Mouse (Mus musculus) G1E (cell line): ENCODE results near the gene Gpr183. TPM values are rescaled to one million over a fixed set of nuclear protein-coding genes. Genes with fewer than 3 reads are reported as not detected.

Source experiments
- ATAC-seq: 2 replicates; pipeline ENCODE4 v1.8.0; 2016; ENCODE audit warnings: mild to moderate bottlenecking; ENCODE audit not compliant: insufficient number of reproducible peaks, poor library complexity, low FRiP score, severe bottlenecking; ENCODE audit errors: extremely low read depth
- DNase-seq: peaks from one replicate; pipeline ENCODE4 v3.0.0; 2012; ENCODE audit warnings: low spot score
- H3K27me3 ChIP-seq: 2 replicates; pipeline ENCODE4 v1.6.1; 2012; ENCODE audit warnings: mild to moderate bottlenecking, low read length, inconsistent platforms; ENCODE audit not compliant: insufficient read depth
- H3K36me3 ChIP-seq: replicated peaks from 2 replicates; pipeline ENCODE3; 2012; ENCODE audit warnings: mild to moderate bottlenecking, inconsistent platforms
- H3K4me1 ChIP-seq: 2 replicates; pipeline ENCODE4 v1.6.1; 2012; ENCODE audit warnings: low read depth, low read length, inconsistent platforms, mixed read lengths; ENCODE audit not compliant: insufficient read depth
- H3K4me3 ChIP-seq: 2 replicates; pipeline ENCODE4 v1.5.1; 2012; ENCODE audit warnings: low read depth, mild to moderate bottlenecking, inconsistent platforms, low read length, moderate library complexity, mixed read lengths
- H3K9me3 ChIP-seq: replicated peaks from 2 replicates; pipeline ENCODE4 v1.6.1; 2012; ENCODE audit warnings: inconsistent platforms
- CTCF ChIP-seq: IDR thresholded peaks from 2 replicates; pipeline ENCODE4 v1.5.1; 2012; ENCODE audit warnings: low read depth, low read length, inconsistent platforms, mixed read lengths
- GATA1 ChIP-seq: IDR thresholded peaks from 2 replicates; pipeline ENCODE4 v1.6.1; 2012; ENCODE audit warnings: borderline replicate concordance, low read length, inconsistent platforms, mixed read lengths
- GATA2 ChIP-seq: IDR thresholded peaks from 2 replicates; pipeline ENCODE4 v1.6.1; 2012; ENCODE audit warnings: low read depth, low read length, inconsistent platforms, borderline replicate concordance
- POLR2AphosphoS5 ChIP-seq: IDR thresholded peaks from 2 replicates; pipeline ENCODE4 v1.6.1; 2012; ENCODE audit warnings: low read depth, low read length, inconsistent platforms; ENCODE audit not compliant: insufficient replicate concordance
- TAL1 ChIP-seq: conservative IDR thresholded peaks from 2 replicates; pipeline ENCODE4 v1.6.1; 2012; ENCODE audit warnings: low read depth, low read length, inconsistent platforms, mixed read lengths
- polyA plus RNA-seq: library from polyadenylated mRNA; stranded (reverse); fragments of >175 nt; gene quantifications from 2 replicates; pipeline ENCODE4 v1.2.3, GENCODE M21; 2012
- total RNA-seq, 2 experiments: library from RNA; stranded (forward) in 1 of 2; stranded (reverse) in 1 of 2; fragments of 200-1000 nt in 1 of 2; fragments of >200 nt in 1 of 2; fragmentation: Nextera tagmentation in 1 of 2; gene quantifications; 2 replicates each; pipeline ENCODE4 v1.2.3; 2014 to 2017

Gpr183 gene
- total and polyA plus RNA-seq, 3 experiments, result 0.08 to 7.1 TPM; not detected in 1

DNA sequence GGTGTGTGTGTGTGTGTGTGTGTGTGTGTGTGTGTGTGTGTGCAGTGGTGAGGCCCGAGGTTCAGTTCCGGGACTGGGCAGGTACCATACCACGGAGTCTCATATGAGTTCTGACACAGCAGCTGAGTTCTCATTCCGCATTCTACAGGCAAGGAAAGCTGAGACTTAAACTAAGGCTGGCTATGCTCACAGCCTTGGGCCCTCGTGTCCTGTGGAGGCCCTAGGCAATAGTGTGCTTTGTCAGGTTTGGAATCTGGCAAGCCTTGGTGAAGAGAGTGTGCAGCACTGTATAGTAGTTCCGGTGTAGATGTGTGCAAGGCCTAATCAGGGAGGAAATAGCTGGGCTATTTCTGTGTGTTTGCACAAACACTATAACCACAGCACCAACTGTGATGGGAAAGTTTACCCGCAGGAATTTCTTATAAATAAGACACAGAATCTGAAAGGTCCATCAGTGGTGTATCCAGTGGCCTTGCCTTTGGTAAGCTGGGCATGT lies 61.6 kb downstream of the Gpr183 start:
- ATAC-seq, result no peak
- 0 out of 2 replicates have a peak, but pooled peaks cover 2% of the 10 kb centered on the region for H3K4me1 ChIP-seq
- TF ChIP-seq POLR2AphosphoS5 (no peak), GATA2 (no peak), CTCF (no peak), TAL1 (no peak), GATA1 (no peak)

More for the DNA sequence above, 61.6 kb downstream of the Gpr183 start:
- Histone ChIP-seq H3K36me3 (peaks cover 83% of the 10 kb centered on the region), H3K27me3 (no peaks in the 10 kb centered on the region), H3K9me3 (peaks cover 4% of the 10 kb centered on the region), H3K4me3 (no peak overlapping the region)
- DNase-seq, result no peak

Other genes with a start within 250 kb of the Gpr183 start
- gene Dock9, start 167.4 kb downstream of the Gpr183 start, total RNA-seq (2014; fragmentation: Nextera tagmentation), result 21.7 and 26.0 TPM in 2 replicates
- gene Dock9, start 167.4 kb downstream of the Gpr183 start, total RNA-seq (2017), result 9.3 and 10.2 TPM in 2 replicates
- 2.7 and 3.4 TPM in 2 replicates for gene Dock9, start 167.4 kb downstream of the Gpr183 start, polyA plus RNA-seq
- 37.2 and 57.4 TPM in 2 replicates for gene Ubac2, start 86.6 kb downstream of the Gpr183 start, total RNA-seq (2014; fragmentation: Nextera tagmentation)
- 25.0 and 27.4 TPM in 2 replicates for gene Ubac2, start 86.6 kb downstream of the Gpr183 start, total RNA-seq (2017)
- 50.8 and 55.3 TPM in 2 replicates for gene Ubac2, start 86.6 kb downstream of the Gpr183 start, polyA plus RNA-seq
- not detected in 2 replicates for gene Gpr18, start 49.4 kb downstream of the Gpr183 start, total RNA-seq (2014; fragmentation: Nextera tagmentation)
- gene Gpr18, start 49.4 kb downstream of the Gpr183 start, total RNA-seq (2017), result 0.12 and 0.27 TPM in 2 replicates
- not detected in 2 replicates for gene Gpr18, start 49.4 kb downstream of the Gpr183 start, polyA plus RNA-seq
- gene Timm8a2, start 69.5 kb upstream of the Gpr183 start, total RNA-seq (2014; fragmentation: Nextera tagmentation), result not detected in 2 replicates
- 0.35 TPM in 1 of 2 replicates, not detected in the other for gene Timm8a2, start 69.5 kb upstream of the Gpr183 start, total RNA-seq (2017)
- gene Timm8a2, start 69.5 kb upstream of the Gpr183 start, polyA plus RNA-seq, result 0.05 TPM in 1 of 2 replicates, not detected in the other
- gene Tm9sf2, start 141.8 kb upstream of the Gpr183 start, total RNA-seq (2014; fragmentation: Nextera tagmentation), result 76.0 and 81.2 TPM in 2 replicates
- gene Tm9sf2, start 141.8 kb upstream of the Gpr183 start, total RNA-seq (2017), result 162 and 173 TPM in 2 replicates
- gene Tm9sf2, start 141.8 kb upstream of the Gpr183 start, polyA plus RNA-seq, result 131 and 189 TPM in 2 replicates
- gene Clybl, start 216.5 kb upstream of the Gpr183 start, total RNA-seq (2014; fragmentation: Nextera tagmentation), result 263 and 301 TPM in 2 replicates
- gene Clybl, start 216.5 kb upstream of the Gpr183 start, total RNA-seq (2017), result 45.1 and 48.2 TPM in 2 replicates
- 38.7 and 44.6 TPM in 2 replicates for gene Clybl, start 216.5 kb upstream of the Gpr183 start, polyA plus RNA-seq